Mouse (Mus musculus) limb, embryonic 11.5 days (tissue): ENCODE measurements around the gene Ppp2r5c. TPM values are rescaled to one million over a fixed set of nuclear protein-coding genes. Genes with fewer than 3 reads are reported as not detected.

Experiments used
- ATAC-seq: fragments of 200-750 bp; cut with Nextera tagmentation; 2 replicates; pipeline ENCODE4 v1.8.0; 2017; ENCODE audit warnings: low read depth; ENCODE audit not compliant: insufficient number of reproducible peaks, low FRiP score, low TSS enrichment
- DNase-seq: peaks from one replicate; pipeline ENCODE4 v3.0.0-alpha.2; 2015; ENCODE audit warnings: low spot score
- H3K27ac ChIP-seq: fragments of 300-500 bp; sonication (generic); replicated peaks from 2 replicates; pipeline ENCODE4 v1.5.1; 2014; ENCODE audit warnings: low read depth, mild to moderate bottlenecking, low read length
- H3K27me3 ChIP-seq: fragments of 300-500 bp; sonication (generic); 2 replicates; pipeline ENCODE4 v1.6.1; 2014; ENCODE audit warnings: mild to moderate bottlenecking, low read length, mixed read lengths; ENCODE audit not compliant: control insufficient read depth, insufficient read depth
- H3K36me3 ChIP-seq: fragments of 300-500 bp; sonication (generic); 2 replicates; pipeline ENCODE4 v1.6.1; 2014; ENCODE audit warnings: mild to moderate bottlenecking, low read length, moderate library complexity, mixed read lengths; ENCODE audit not compliant: control insufficient read depth, insufficient read depth
- H3K4me1 ChIP-seq: fragments of 300-500 bp; sonication (generic); 2 replicates; pipeline ENCODE4 v1.6.1; 2014; ENCODE audit warnings: low read length, mixed read lengths; ENCODE audit not compliant: control insufficient read depth, insufficient read depth
- H3K4me2 ChIP-seq: fragments of 300-500 bp; sonication (generic); 2 replicates; pipeline ENCODE4 v1.6.1; 2014; ENCODE audit warnings: low read depth, mild to moderate bottlenecking, moderate library complexity; ENCODE audit not compliant: severe bottlenecking
- H3K4me3 ChIP-seq: fragments of 300-500 bp; sonication (generic); 2 replicates; pipeline ENCODE4 v1.5.1; 2014; ENCODE audit warnings: low read depth, low read length
- H3K9ac ChIP-seq: fragments of 300-500 bp; sonication (generic); 2 replicates; pipeline ENCODE4 v1.6.1; 2014; ENCODE audit warnings: mild to moderate bottlenecking, low read length
- H3K9me3 ChIP-seq: fragments of 300-500 bp; sonication (generic); 2 replicates; pipeline ENCODE4 v1.6.1; 2016; ENCODE audit warnings: low read length; ENCODE audit not compliant: control insufficient read depth
- WGBS: fragments of 180-500 bp; shearing (Covaris S2); extraction: QIAGEN DNeasy Blood & Tissue Kit; methylation state at CpG from one replicate; pipeline ENCODE4 v1.1.7; 2014; 5-methylcytosine and 5-hydroxymethylcytosine counted together
- polyA plus RNA-seq: library from polyadenylated mRNA; unstranded; fragments of >200 nt; fragmentation: Nextera tagmentation; extraction: Ambion mirVana; gene quantifications from 2 replicates; pipeline ENCODE4 v1.2.1, GENCODE M21; 2014

The Ppp2r5c gene
- polyA plus RNA-seq, 1 experiment from 2014 or later, result 158 TPM

DNA sequence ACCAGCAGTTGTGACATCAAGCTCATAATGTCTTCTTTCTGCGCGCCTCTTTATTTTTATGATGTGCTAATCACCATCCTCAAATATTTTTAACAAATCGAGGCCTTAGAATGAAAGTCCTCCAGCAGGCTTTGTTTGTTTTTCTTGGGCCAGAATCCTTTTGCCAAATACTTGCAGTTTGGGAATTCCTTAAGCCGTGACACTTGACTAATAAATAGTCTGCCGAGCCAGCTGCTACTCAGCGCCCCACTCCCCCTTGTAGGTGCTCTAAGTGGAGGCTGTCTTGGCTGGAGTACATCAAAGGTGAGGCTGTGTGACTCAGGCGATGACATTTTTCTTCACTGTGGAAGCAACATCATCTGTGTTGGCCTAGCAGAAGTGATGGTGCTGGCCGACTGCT, 27.6 kb downstream of the Ppp2r5c start:
- WGBS, result 51% methylated on average over 8 of the region's 8 CpGs
- no peak for ATAC-seq
- no peak overlapping the region for H3K4me3 ChIP-seq
- H3K4me1 ChIP-seq, result no peaks in the 10 kb centered on the region
- DNase-seq, result no peak
- H3K4me2 ChIP-seq, result no peak overlapping the region
- H3K27ac ChIP-seq, result no peak overlapping the region
- 0 out of 2 replicates have a peak, but pooled peaks cover 2% of the 10 kb centered on the region for H3K36me3 ChIP-seq
- no peaks in the 10 kb centered on the region for H3K9me3 ChIP-seq
- H3K9ac ChIP-seq, result no peak overlapping the region
- H3K27me3 ChIP-seq, result no peaks in the 10 kb centered on the region

DNA sequence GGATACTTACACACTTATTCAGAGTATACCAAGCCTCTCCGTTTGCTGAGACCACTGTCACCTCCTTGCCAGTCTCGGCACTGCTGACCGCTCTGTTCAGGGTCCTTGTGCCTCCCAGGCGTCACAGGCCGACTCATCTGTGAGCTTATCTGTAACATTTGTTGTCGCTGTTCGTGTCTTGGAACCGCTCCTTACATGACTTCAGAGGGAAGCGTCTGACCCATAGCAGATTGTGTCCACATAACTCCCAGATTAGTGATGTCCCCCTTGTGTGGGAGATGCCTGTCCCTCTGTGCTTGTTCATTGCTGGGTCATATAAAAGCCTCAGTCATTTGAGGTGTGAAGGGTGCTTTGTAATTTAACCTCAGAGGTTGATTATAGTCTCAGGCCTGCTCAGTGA, 29.6 kb downstream of the Ppp2r5c start:
- Histone ChIP-seq H3K4me3 (no peak overlapping the region), H3K27ac (no peak overlapping the region), H3K9me3 (no peaks in the 10 kb centered on the region), H3K4me1 (no peaks in the 10 kb centered on the region), H3K27me3 (no peaks in the 10 kb centered on the region), H3K9ac (no peak overlapping the region), H3K4me2 (no peak overlapping the region), H3K36me3 (no peaks in the 10 kb centered on the region)
- ATAC-seq (no peak), DNase-seq (no peak)
- WGBS, result 57% methylated on average over 9 of the region's 9 CpGs

DNA sequence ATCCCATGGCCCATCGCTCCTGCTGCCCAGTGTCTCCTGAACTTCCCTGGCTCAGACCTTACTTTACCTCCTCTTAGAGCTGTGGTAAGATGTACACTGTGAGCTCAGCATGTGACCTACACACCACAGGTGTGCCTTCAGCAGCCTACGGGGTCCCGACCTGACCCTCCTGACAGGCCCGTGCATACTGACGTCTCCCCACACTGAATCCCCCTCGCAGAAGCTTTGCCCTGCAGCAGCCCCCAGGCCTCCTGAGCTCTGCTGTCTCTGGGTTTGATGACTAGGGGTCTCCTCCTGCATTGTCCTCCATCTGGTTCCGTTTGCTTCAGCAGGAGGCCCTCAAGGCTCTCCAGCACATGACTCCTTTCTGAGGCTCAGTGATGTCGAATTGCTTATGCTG, 31.0 kb downstream of the Ppp2r5c start:
- Histone ChIP-seq H3K36me3 (no peaks in the 10 kb centered on the region), H3K4me3 (no peak overlapping the region), H3K27ac (no peak overlapping the region), H3K27me3 (no peaks in the 10 kb centered on the region), H3K9ac (no peak overlapping the region), H3K4me2 (no peak overlapping the region), H3K4me1 (no peaks in the 10 kb centered on the region), H3K9me3 (no peaks in the 10 kb centered on the region)
- 81% methylated on average over 8 of the region's 8 CpGs for WGBS
- ATAC-seq (no peak), DNase-seq (no peak)

DNA sequence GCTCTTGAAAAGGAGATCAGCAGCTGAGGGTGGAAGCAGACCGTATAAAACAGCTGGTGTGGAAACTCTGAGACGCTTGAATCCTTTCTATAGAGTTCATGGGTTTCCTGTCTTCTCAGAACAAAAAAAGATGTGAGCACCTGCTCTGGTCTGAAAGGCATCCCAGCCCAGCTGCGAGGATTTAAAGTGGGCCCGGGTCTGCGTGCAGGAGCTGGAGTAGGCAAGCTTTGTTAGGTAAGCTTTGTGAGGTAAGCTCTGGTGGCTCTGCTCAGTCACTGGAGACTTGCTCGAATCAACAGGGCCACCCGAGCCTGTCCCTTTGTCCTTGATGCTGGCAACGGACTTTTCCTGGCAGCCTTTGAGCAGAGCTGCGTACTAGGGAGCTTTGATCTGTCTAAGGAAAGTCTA, 31.7 kb downstream of the Ppp2r5c start:
- Histone ChIP-seq H3K4me3 (no peak overlapping the region), H3K9ac (no peak overlapping the region), H3K9me3 (no peaks in the 10 kb centered on the region), H3K27me3 (no peaks in the 10 kb centered on the region), H3K4me1 (no peaks in the 10 kb centered on the region), H3K36me3 (no peaks in the 10 kb centered on the region), H3K4me2 (no peak overlapping the region), H3K27ac (no peak overlapping the region)
- ATAC-seq (no peak), DNase-seq (no peak)
- WGBS, result 86% methylated on average over 9 of the region's 9 CpGs

DNA sequence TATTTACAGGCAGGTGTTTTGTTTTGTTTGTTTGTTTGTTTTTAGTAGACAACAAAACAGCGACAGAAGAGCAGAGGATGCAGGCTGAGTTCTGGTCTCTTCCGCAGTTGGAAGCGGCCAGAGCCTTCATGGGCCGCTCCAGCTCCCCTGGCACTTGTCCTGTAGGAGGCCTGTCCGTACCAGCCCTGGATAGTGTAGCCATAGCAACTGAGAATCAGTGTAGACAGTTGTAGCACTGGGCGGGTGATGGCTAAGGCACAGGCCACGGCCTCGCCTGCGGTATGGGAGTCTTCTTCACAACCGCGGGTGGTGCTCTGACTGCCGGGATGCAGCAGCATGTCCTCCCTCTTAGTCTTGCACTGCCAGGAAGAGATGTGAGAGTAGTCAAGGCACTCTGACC, 32.3 kb downstream of the Ppp2r5c start:
- Histone ChIP-seq H3K4me2 (no peak overlapping the region), H3K4me1 (no peaks in the 10 kb centered on the region), H3K27me3 (no peaks in the 10 kb centered on the region), H3K27ac (no peak overlapping the region), H3K36me3 (no peaks in the 10 kb centered on the region), H3K9ac (no peak overlapping the region), H3K9me3 (no peaks in the 10 kb centered on the region), H3K4me3 (no peak overlapping the region)
- ATAC-seq, result no peak
- 88% methylated on average over 12 of the region's 12 CpGs for WGBS
- no peak for DNase-seq

DNA sequence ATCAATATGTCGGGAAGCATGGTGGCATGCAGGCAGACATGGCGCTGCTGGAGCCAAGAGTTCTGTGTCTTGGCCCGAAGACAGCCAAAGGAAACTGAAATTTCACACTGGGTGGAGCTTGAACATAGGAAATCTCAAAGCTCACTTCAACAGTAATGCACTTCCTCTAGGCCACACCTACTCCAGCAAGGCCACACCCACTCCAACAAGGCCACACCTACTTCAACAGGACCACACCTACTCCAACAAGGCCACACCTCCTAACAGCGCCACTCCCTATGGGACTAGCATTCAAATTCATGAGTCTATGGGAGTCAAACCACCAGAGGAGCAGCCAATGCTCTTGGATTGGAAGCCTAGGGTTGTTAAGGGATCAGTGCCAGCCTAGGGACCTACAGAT, 33.8 kb downstream of the Ppp2r5c start:
- DNase-seq, result no peak
- Histone ChIP-seq H3K27ac (no peak overlapping the region), H3K4me2 (no peak overlapping the region), H3K4me1 (peaks cover 4% of the 10 kb centered on the region), H3K36me3 (no peaks in the 10 kb centered on the region), H3K9ac (no peak overlapping the region), H3K9me3 (no peaks in the 10 kb centered on the region), H3K27me3 (no peaks in the 10 kb centered on the region), H3K4me3 (no peak overlapping the region)
- 85% methylated on average over 4 of the region's 4 CpGs for WGBS
- no peak for ATAC-seq

DNA sequence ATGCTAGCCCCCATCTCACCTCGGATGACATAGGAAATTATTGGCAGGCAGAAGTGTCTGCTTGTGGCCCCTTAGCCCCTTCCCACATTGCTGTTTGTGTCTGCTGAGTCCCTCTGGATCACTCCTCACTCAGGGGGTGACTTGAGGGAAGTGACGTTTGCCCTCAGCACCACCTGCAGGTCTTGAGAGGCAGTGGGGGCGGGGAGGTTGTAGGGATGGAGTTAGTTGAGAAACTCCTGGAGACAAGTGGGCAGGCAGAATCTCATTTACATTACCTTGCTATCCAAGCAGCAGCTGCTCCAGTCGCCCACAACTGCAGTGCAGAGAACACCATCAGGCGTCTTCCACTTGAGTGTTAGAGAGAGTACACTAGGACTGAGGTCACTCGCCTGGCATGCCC, 36.8 kb downstream of the Ppp2r5c start:
- WGBS, result 38% methylated on average over 6 of the region's 6 CpGs
- H3K4me3 ChIP-seq, result no peak overlapping the region
- H3K27ac ChIP-seq, result no peak overlapping the region
- H3K36me3 ChIP-seq, result no peaks in the 10 kb centered on the region
- no peak for ATAC-seq
- H3K9ac ChIP-seq, result no peak overlapping the region
- no peak overlapping the region for H3K4me2 ChIP-seq
- H3K4me1 ChIP-seq, result peaks cover 9% of the 10 kb centered on the region
- no peak for DNase-seq
- H3K9me3 ChIP-seq, result no peaks in the 10 kb centered on the region
- no peaks in the 10 kb centered on the region for H3K27me3 ChIP-seq

DNA sequence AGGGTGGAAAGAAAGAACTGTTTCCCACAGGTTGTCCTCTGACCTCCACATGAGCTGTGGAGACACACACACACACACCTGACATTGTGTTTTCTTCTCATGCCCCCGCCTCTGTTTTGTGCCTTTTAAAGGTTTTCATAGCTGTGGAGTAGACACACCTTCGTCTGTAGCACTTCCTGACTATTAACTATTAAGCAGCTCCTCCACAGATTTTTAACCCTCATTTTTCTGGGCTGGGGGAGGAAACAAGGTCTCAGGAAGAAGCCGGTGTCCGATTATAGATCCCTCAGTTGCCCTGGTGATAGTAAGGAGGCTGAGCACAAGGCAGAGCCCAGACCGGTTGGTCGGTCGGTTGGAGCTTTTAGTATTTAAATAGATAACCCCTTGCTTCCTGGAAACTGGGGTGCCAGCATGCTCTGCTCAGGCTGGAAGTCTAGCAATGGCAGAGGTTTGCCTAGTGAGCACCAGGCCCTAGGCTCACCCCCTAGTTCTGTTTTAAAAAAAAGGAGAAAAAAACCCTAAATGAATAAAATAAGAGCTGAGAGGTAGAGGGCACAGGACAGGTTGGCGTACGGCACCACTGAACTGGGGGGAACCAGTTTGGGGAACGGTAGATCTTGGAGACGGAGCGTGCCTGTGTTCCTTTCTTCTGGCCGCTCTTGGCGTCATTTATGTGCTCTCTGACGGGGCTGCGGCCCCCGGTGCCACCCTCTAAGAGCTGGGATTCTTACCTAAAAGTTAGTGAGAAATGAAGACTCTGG, 38.1 kb downstream of the Ppp2r5c start:
- H3K4me2 ChIP-seq, result peak overlapping the region; percentile 71
- peaks cover 1% of the 10 kb centered on the region; the same call in 1 of the 2 replicates for H3K36me3 ChIP-seq
- no peaks in the 10 kb centered on the region for H3K27me3 ChIP-seq
- no peak for DNase-seq
- peak overlapping the region; percentile 64 for H3K9ac ChIP-seq
- 4% methylated on average over 17 of the region's 17 CpGs for WGBS
- H3K27ac ChIP-seq, result peak overlapping the region; percentile 94
- H3K9me3 ChIP-seq, result no peaks in the 10 kb centered on the region
- H3K4me1 ChIP-seq, result peaks cover 9% of the 10 kb centered on the region
- ATAC-seq, result no peak
- H3K4me3 ChIP-seq, result peak overlapping the region; percentile 62
